Mouse (Mus musculus): ENCODE results near the gene Gm21170.
"Not testable (repeated sequence)": the region's sequence is repeated elsewhere in the genome, so short reads cannot be mapped to it uniquely, and the experiment has no call there.

Gm21170 gene

DNA sequence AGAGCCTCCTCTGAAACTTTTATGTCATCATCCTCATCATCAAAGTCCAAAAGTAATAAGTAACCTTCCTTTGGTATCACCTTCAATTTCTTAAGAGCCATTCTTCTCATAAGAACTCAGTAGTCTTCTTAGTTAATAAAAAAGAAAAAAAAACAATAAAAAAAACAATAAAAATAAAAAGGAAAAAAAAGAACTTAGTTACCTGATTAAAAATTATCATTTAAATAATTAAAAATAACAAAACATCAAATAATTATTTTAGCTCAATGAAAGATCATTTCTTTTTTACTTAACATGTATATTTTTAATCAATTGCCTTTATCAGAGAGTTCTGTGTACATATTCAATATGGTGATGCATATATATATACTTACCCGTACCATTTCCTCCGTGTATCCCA, at the start of gene Gm21170:
Gene Gm21170 (minus strand): TSS at position 101 of the 400 bp plus-strand sequence.
- not testable (repeated sequence) for DNase-seq (ENCODE audit: low read depth)

Data from c-Kit-positive CD71-negative TER-119-negative erythroid progenitor cells, embryonic 14.5 days (primary cell).